Mouse (Mus musculus): Measurements from ENCODE around the gene Mcpt9. TPM values are rescaled to one million over a fixed set of nuclear protein-coding genes. Genes with fewer than 3 reads are reported as not detected.

Mcpt9 gene
- polyA plus RNA-seq, 1 experiment from 2014 or later = not detected

Other genes starting within 250 kb of the Mcpt9 start
- 14.5 and 18.1 TPM in 2 replicates for gene Adcy4, start 246.4 kb downstream of the Mcpt9 start, polyA plus RNA-seq (2016; fragmentation: Nextera tagmentation; extraction: Ambion mirVana)
- 20.0 and 32.0 TPM in 2 replicates for gene Ripk3, start 241.6 kb downstream of the Mcpt9 start, polyA plus RNA-seq (2016; fragmentation: Nextera tagmentation; extraction: Ambion mirVana)
- 15.4 and 35.8 TPM in 2 replicates for gene Nfatc4, start 207.4 kb downstream of the Mcpt9 start, polyA plus RNA-seq (2016; fragmentation: Nextera tagmentation; extraction: Ambion mirVana)
- 27.1 and 32.7 TPM in 2 replicates for gene Nynrin, start 176.5 kb downstream of the Mcpt9 start, polyA plus RNA-seq (2016; fragmentation: Nextera tagmentation; extraction: Ambion mirVana)
- gene Cbln3, start 146.1 kb downstream of the Mcpt9 start, polyA plus RNA-seq (2016; fragmentation: Nextera tagmentation; extraction: Ambion mirVana) = 0.12 and 0.30 TPM in 2 replicates
- gene Khnyn, start 145.5 kb downstream of the Mcpt9 start, polyA plus RNA-seq (2016; fragmentation: Nextera tagmentation; extraction: Ambion mirVana) = 18.2 and 23.2 TPM in 2 replicates
- gene Sdr39u1, start 130.2 kb downstream of the Mcpt9 start, polyA plus RNA-seq (2016; fragmentation: Nextera tagmentation; extraction: Ambion mirVana) = 42.4 and 50.3 TPM in 2 replicates
- not detected in 2 replicates for gene Cma1, start 85.8 kb downstream of the Mcpt9 start, polyA plus RNA-seq (2016; fragmentation: Nextera tagmentation; extraction: Ambion mirVana)
- not detected in 2 replicates for gene Cma2, start 79.5 kb downstream of the Mcpt9 start, polyA plus RNA-seq (2016; fragmentation: Nextera tagmentation; extraction: Ambion mirVana)
- not detected in 2 replicates for gene Mcpt1, start 12.5 kb downstream of the Mcpt9 start, polyA plus RNA-seq (2016; fragmentation: Nextera tagmentation; extraction: Ambion mirVana)
- gene Mcpt2, start 11.5 kb upstream of the Mcpt9 start, polyA plus RNA-seq (2016; fragmentation: Nextera tagmentation; extraction: Ambion mirVana) = not detected in 2 replicates
- not detected in 2 replicates for gene Mcpt4, start 31.8 kb upstream of the Mcpt9 start, polyA plus RNA-seq (2016; fragmentation: Nextera tagmentation; extraction: Ambion mirVana)
- not detected in 2 replicates for gene Mcpt8, start 54.8 kb upstream of the Mcpt9 start, polyA plus RNA-seq (2016; fragmentation: Nextera tagmentation; extraction: Ambion mirVana)
- 0.30 and 0.33 TPM in 2 replicates for gene Ctsg, start 72.1 kb upstream of the Mcpt9 start, polyA plus RNA-seq (2016; fragmentation: Nextera tagmentation; extraction: Ambion mirVana)
- not detected in 2 replicates for gene Gzme, start 90.1 kb upstream of the Mcpt9 start, polyA plus RNA-seq (2016; fragmentation: Nextera tagmentation; extraction: Ambion mirVana)
- gene Gzmd, start 102.1 kb upstream of the Mcpt9 start, polyA plus RNA-seq (2016; fragmentation: Nextera tagmentation; extraction: Ambion mirVana) = 0.48 TPM in 1 of 2 replicates, not detected in the other
- 0.57 TPM in 1 of 2 replicates, not detected in the other for gene Gzmg, start 129.1 kb upstream of the Mcpt9 start, polyA plus RNA-seq (2016; fragmentation: Nextera tagmentation; extraction: Ambion mirVana)
- not detected in 2 replicates for gene Gzmn, start 144.1 kb upstream of the Mcpt9 start, polyA plus RNA-seq (2016; fragmentation: Nextera tagmentation; extraction: Ambion mirVana)
- 0.29 TPM in 1 of 2 replicates, not detected in the other for gene Gzmf, start 180.9 kb upstream of the Mcpt9 start, polyA plus RNA-seq (2016; fragmentation: Nextera tagmentation; extraction: Ambion mirVana)
- gene Gzmc, start 204.2 kb upstream of the Mcpt9 start, polyA plus RNA-seq (2016; fragmentation: Nextera tagmentation; extraction: Ambion mirVana) = 0.15 and 0.16 TPM in 2 replicates
- 0.09 TPM in 1 of 2 replicates, not detected in the other for gene Gzmb, start 231.8 kb upstream of the Mcpt9 start, polyA plus RNA-seq (2016; fragmentation: Nextera tagmentation; extraction: Ambion mirVana)

Data from heart, embryonic 10.5 days (tissue).